Mouse (Mus musculus) lung, adult 2 months (tissue): ENCODE measurements at regions not wholly inside any gene's neighbourhood (a gene's known extent, or its start where the extent isn't known, plus 50 kb on each side); places are given as distances from the start of the nearest gene placed in this dataset.

Experiments used
- CTCF ChIP-seq: fragments of 200-500 bp; IDR thresholded peaks from 2 replicates; pipeline ENCODE4 v1.5.1; 2011; ENCODE audit warnings: mild to moderate bottlenecking, low read length, control low read depth; ENCODE audit not compliant: insufficient read depth
- POLR2A ChIP-seq: fragments of 200-500 bp; IDR thresholded peaks from 2 replicates; pipeline ENCODE4 v1.6.1; 2011; ENCODE audit warnings: low read depth, mild to moderate bottlenecking, control low read depth, low read length, borderline replicate concordance; ENCODE audit errors: extremely low read depth

DNA sequence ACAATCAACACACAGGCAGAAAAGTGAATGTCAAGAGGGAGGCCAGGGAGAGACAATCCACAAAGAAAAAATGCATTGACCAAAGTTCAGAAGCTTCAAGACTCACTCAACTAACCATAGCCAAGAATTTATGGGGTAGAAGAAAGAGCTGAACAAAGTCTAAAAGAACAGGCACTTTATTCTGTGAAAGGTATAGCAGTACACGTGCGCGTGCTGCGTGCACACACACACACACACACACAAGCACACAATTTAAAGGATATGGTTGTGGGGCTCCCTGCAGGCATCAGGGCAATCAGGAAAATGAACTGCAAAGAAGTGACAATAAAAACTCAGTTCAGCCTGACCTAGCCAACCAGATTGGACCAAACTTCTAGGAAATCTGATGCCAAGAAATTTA, 53.0 kb upstream of the Znrf2 start:
- TF ChIP-seq CTCF, result no peak
- no peak for TF ChIP-seq POLR2A
